Mouse (Mus musculus) heart, postnatal 0 days (tissue): ENCODE measurements at regions not wholly inside any gene's neighbourhood (a gene's known extent, or its start where the extent isn't known, plus 50 kb on each side); places are given as distances from the start of the nearest gene placed in this dataset.

ENCODE experiments used
- CTCF ChIP-seq: IDR thresholded peaks from 2 replicates; pipeline ENCODE4 v1.5.1; 2016; ENCODE audit warnings: antibody characterized with exemption, control low read depth, low read depth
- EP300 ChIP-seq: IDR thresholded peaks from 2 replicates; pipeline ENCODE4 v1.6.1; 2016; ENCODE audit warnings: antibody characterized with exemption, low read depth

GRCm38 (mm10) chr1:157712519-157712918, 206.0 kb downstream of the Sec16b start:
- no peak for TF ChIP-seq EP300
- TF ChIP-seq CTCF: no peak
